Mouse (Mus musculus): Measurements from ENCODE around the gene Ldah. TPM values are rescaled to one million over a fixed set of nuclear protein-coding genes. Genes with fewer than 3 reads are reported as not detected.
A peak's percentile ranks its signal among the peaks of the same experiment; 100 is the strongest.

The Ldah gene
- total RNA-seq, 2 experiments from 2014 or later, result 37.6 to 43.4 TPM

GRCm38 (mm10) chr12:8306432-8306831 is 98.5 kb downstream of the Ldah start:
- intact Hi-C loops (cut with DNase I), result loop anchor here (1.0 to 2.0 kb wide), 2 partner anchors 247 to 316 kb away; no protein-coding TSS in a partner anchor
- DNase-seq (ENCODE audit: low spot score in 2 of 2), result peak; percentile 65 to 69

- no peak for DNase-seq (ENCODE audit: low spot score in 2 of 2)
- intact Hi-C loops (cut with DNase I), result loop anchor here (1.0 to 2.0 kb wide), 2 partner anchors 248 to 316 kb away; no protein-coding TSS in a partner anchor
These were observed 99.0 kb downstream of the Ldah start for GRCm38 (mm10) chr12:8306910-8307309.

GRCm38 (mm10) chr12:8310992-8311391 is 103.1 kb downstream of the Ldah start:
- intact Hi-C loops (cut with DNase I), result no loop called here

GRCm38 (mm10) chr12:8312266-8312665 is 104.4 kb downstream of the Ldah start:
- intact Hi-C loops (cut with DNase I), result no loop called here

More at GRCm38 (mm10) chr12:8310992-8311391, 103.1 kb downstream of the Ldah start:
- no peak for DNase-seq (ENCODE audit: low spot score in 2 of 2)

GRCm38 (mm10) chr12:8313270-8313771 is 105.4 kb downstream of the Ldah start, which contains the start of gene Hs1bp3:
Hs1bp3 (plus strand) TSS chr12:8313432.
- intact Hi-C loops (cut with DNase I), result no loop called here

More at GRCm38 (mm10) chr12:8312266-8312665, 104.4 kb downstream of the Ldah start:
- DNase-seq (ENCODE audit: low spot score in 2 of 2), result no peak

GRCm38 (mm10) chr12:8313773-8314172 is 105.9 kb downstream of the Ldah start:
- intact Hi-C loops (cut with DNase I), result no loop called here
- DNase-seq (ENCODE audit: low spot score in 2 of 2), result no peak

More at GRCm38 (mm10) chr12:8313270-8313771, 105.4 kb downstream of the Ldah start, which contains the start of gene Hs1bp3:
- DNase-seq (ENCODE audit: low spot score in 2 of 2), result peak; percentile 82 to 89

- intact Hi-C loops (cut with DNase I), result no loop called here
- DNase-seq (ENCODE audit: low spot score in 2 of 2), result no peak
These were observed 108.6 kb downstream of the Ldah start for GRCm38 (mm10) chr12:8316541-8316940.

GRCm38 (mm10) chr12:8320084-8320713 is 112.3 kb downstream of the Ldah start:
- intact Hi-C loops (cut with DNase I), result no loop called here
- peak; percentile 84 for DNase-seq (ENCODE audit: low spot score in 2 of 2)

- intact Hi-C loops (cut with DNase I), result no loop called here
- DNase-seq (ENCODE audit: low spot score in 2 of 2), result no peak
These were observed 113.6 kb downstream of the Ldah start for GRCm38 (mm10) chr12:8321506-8321905.

GRCm38 (mm10) chr12:8324086-8324485 is 116.2 kb downstream of the Ldah start:
- DNase-seq (ENCODE audit: low spot score in 2 of 2), result no peak
- intact Hi-C loops (cut with DNase I), result no loop called here

GRCm38 (mm10) chr12:8325245-8325942 is 117.5 kb downstream of the Ldah start:
- intact Hi-C loops (cut with DNase I), result no loop called here
- DNase-seq (ENCODE audit: low spot score in 2 of 2), result no peak

- intact Hi-C loops (cut with DNase I), result no loop called here
- peak in 1 of 2 experiments; percentile 52 for DNase-seq (ENCODE audit: low spot score in 2 of 2)
These were observed 118.1 kb downstream of the Ldah start for GRCm38 (mm10) chr12:8325943-8326522.

GRCm38 (mm10) chr12:8326825-8327674 is 119.1 kb downstream of the Ldah start:
- intact Hi-C loops (cut with DNase I), result loop anchor here (1.0 kb wide), 2 partner anchors 175 to 220 kb away; no protein-coding TSS in a partner anchor
- DNase-seq (ENCODE audit: low spot score in 2 of 2), result peak; percentile 96

GRCm38 (mm10) chr12:8327675-8328053 is 119.8 kb downstream of the Ldah start:
- intact Hi-C loops (cut with DNase I), result loop anchor here (1.0 kb wide), 2 partner anchors 175 to 220 kb away; no protein-coding TSS in a partner anchor
- no peak for DNase-seq (ENCODE audit: low spot score in 2 of 2)

GRCm38 (mm10) chr12:8329236-8329635 is 121.3 kb downstream of the Ldah start:
- DNase-seq (ENCODE audit: low spot score in 2 of 2), result no peak
- intact Hi-C loops (cut with DNase I), result no loop called here

- intact Hi-C loops (cut with DNase I), result no loop called here
- DNase-seq (ENCODE audit: low spot score in 2 of 2), result no peak
These were observed 123.7 kb downstream of the Ldah start for GRCm38 (mm10) chr12:8331489-8332173.

GRCm38 (mm10) chr12:8332174-8332542 is 124.3 kb downstream of the Ldah start:
- intact Hi-C loops (cut with DNase I), result no loop called here
- no peak for DNase-seq (ENCODE audit: low spot score in 2 of 2)

GRCm38 (mm10) chr12:8333617-8334016 is 125.7 kb downstream of the Ldah start:
- no peak for DNase-seq (ENCODE audit: low spot score in 2 of 2)
- intact Hi-C loops (cut with DNase I), result no loop called here

GRCm38 (mm10) chr12:8334261-8334660 is 126.4 kb downstream of the Ldah start:
- intact Hi-C loops (cut with DNase I), result no loop called here
- DNase-seq (ENCODE audit: low spot score in 2 of 2), result no peak

Measured in left cerebral cortex, postnatal 25 days (tissue).